Mouse (Mus musculus): Measurements from ENCODE around the gene Zfp991.
"Not testable (repeated sequence)": the region's sequence is repeated elsewhere in the genome, so short reads cannot be mapped to it uniquely, and the experiment has no call there.

Zfp991 gene

GRCm38 (mm10) chr4:147131837-147132459 is at the start of gene Zfp991:
Gene Zfp991 (plus strand): TSS chr4:147132038.
- DNase-seq (ENCODE audit: low spot score), result not testable (repeated sequence)

- not testable (repeated sequence) for DNase-seq (ENCODE audit: low spot score)
Observed at GRCm38 (mm10) chr4:147095641-147096040, 36.2 kb upstream of the Zfp991 start.

GRCm38 (mm10) chr4:147101666-147102626 is 29.9 kb upstream of the Zfp991 start:
- not testable (repeated sequence) for DNase-seq (ENCODE audit: low spot score)

- DNase-seq (ENCODE audit: low spot score), result not testable (repeated sequence)
Observed at GRCm38 (mm10) chr4:147103814-147104213, 28.0 kb upstream of the Zfp991 start.

- not testable (repeated sequence) for DNase-seq (ENCODE audit: low spot score)
Observed at GRCm38 (mm10) chr4:147117839-147118238, 14.0 kb upstream of the Zfp991 start.

GRCm38 (mm10) chr4:147122286-147122685 is 9.6 kb upstream of the Zfp991 start:
- not testable (repeated sequence) for DNase-seq (ENCODE audit: low spot score)

GRCm38 (mm10) chr4:147123797-147124196 is 8.0 kb upstream of the Zfp991 start:
- not testable (repeated sequence) for DNase-seq (ENCODE audit: low spot score)

- not testable (repeated sequence) for DNase-seq (ENCODE audit: low spot score)
Observed at GRCm38 (mm10) chr4:147124400-147125306, 7.2 kb upstream of the Zfp991 start.

GRCm38 (mm10) chr4:147125326-147125725 is 6.5 kb upstream of the Zfp991 start:
- not testable (repeated sequence) for DNase-seq (ENCODE audit: low spot score)

- not testable (repeated sequence) for DNase-seq (ENCODE audit: low spot score)
Observed at GRCm38 (mm10) chr4:147125870-147126269, 6.0 kb upstream of the Zfp991 start.

- DNase-seq (ENCODE audit: low spot score), result not testable (repeated sequence)
Observed at GRCm38 (mm10) chr4:147126435-147126834, 5.4 kb upstream of the Zfp991 start.

- not testable (repeated sequence) for DNase-seq (ENCODE audit: low spot score)
Observed at GRCm38 (mm10) chr4:147127137-147127536, 4.7 kb upstream of the Zfp991 start.

GRCm38 (mm10) chr4:147128152-147128551 is 3.7 kb upstream of the Zfp991 start:
- DNase-seq (ENCODE audit: low spot score), result not testable (repeated sequence)

GRCm38 (mm10) chr4:147133596-147133995 is 1.8 kb downstream of the Zfp991 start:
- not testable (repeated sequence) for DNase-seq (ENCODE audit: low spot score)

- not testable (repeated sequence) for DNase-seq (ENCODE audit: low spot score)
Observed at GRCm38 (mm10) chr4:147141757-147142156, 9.9 kb downstream of the Zfp991 start.

GRCm38 (mm10) chr4:147165282-147165681 is 33.4 kb downstream of the Zfp991 start:
- not testable (repeated sequence) for DNase-seq (ENCODE audit: low spot score)

- not testable (repeated sequence) for DNase-seq (ENCODE audit: low spot score)
Observed at GRCm38 (mm10) chr4:147170547-147170946, 38.7 kb downstream of the Zfp991 start.

- DNase-seq (ENCODE audit: low spot score), result not testable (repeated sequence)
Observed at GRCm38 (mm10) chr4:147171557-147171956, 39.7 kb downstream of the Zfp991 start.

- DNase-seq (ENCODE audit: low spot score), result not testable (repeated sequence)
Observed at GRCm38 (mm10) chr4:147176279-147176880, 44.5 kb downstream of the Zfp991 start.

GRCm38 (mm10) chr4:147181141-147181685 is 49.4 kb downstream of the Zfp991 start:
- not testable (repeated sequence) for DNase-seq (ENCODE audit: low spot score)
